Mouse (Mus musculus) stomach, embryonic 16.5 days (tissue): ENCODE data around the gene Arl1. TPM values are rescaled to one million over a fixed set of nuclear protein-coding genes. Genes with fewer than 3 reads are reported as not detected.
"Not testable (repeated sequence)": the region's sequence is repeated elsewhere in the genome, so short reads cannot be mapped to it uniquely, and the experiment has no call there.

Experiments
- ATAC-seq: fragments of 200-750 bp; cut with Nextera tagmentation; 2 replicates; pipeline ENCODE4 v1.8.0; 2017; ENCODE audit warnings: moderate number of reproducible peaks, moderate TSS enrichment; ENCODE audit not compliant: insufficient read depth, low FRiP score
- H3K27ac ChIP-seq: fragments of 300-500 bp; sonication (generic); 2 replicates; pipeline ENCODE4 v1.5.1; 2014; ENCODE audit warnings: low read length
- H3K27me3 ChIP-seq: fragments of 300-500 bp; sonication (generic); 2 replicates; pipeline ENCODE4 v1.6.1; 2014; ENCODE audit warnings: low read length, control low read depth, mixed read lengths; ENCODE audit not compliant: control insufficient read depth, insufficient read depth
- H3K36me3 ChIP-seq: fragments of 300-500 bp; sonication (generic); 2 replicates; pipeline ENCODE4 v1.6.1; 2014; ENCODE audit warnings: low read length; ENCODE audit not compliant: control insufficient read depth, insufficient read depth
- H3K4me1 ChIP-seq: fragments of 300-500 bp; sonication (generic); 2 replicates; pipeline ENCODE4 v1.6.1; 2014; ENCODE audit warnings: low read length, control low read depth, mixed read lengths; ENCODE audit not compliant: control insufficient read depth, insufficient read depth
- H3K4me2 ChIP-seq: fragments of 300-500 bp; sonication (generic); 2 replicates; pipeline ENCODE4 v1.6.1; 2014; ENCODE audit warnings: low read depth, low read length, mixed read lengths
- H3K4me3 ChIP-seq: fragments of 300-500 bp; sonication (generic); replicated peaks from 2 replicates; pipeline ENCODE4 v1.5.1; 2014; ENCODE audit warnings: mild to moderate bottlenecking, low read length
- H3K9ac ChIP-seq: fragments of 300-500 bp; sonication (generic); 2 replicates; pipeline ENCODE4 v1.6.1; 2014; ENCODE audit warnings: low read length
- H3K9me3 ChIP-seq: fragments of 300-500 bp; sonication (generic); replicated peaks from 2 replicates; pipeline ENCODE4 v1.6.1; 2016; ENCODE audit warnings: low read length, control low read depth; ENCODE audit not compliant: control insufficient read depth
- WGBS: fragments of 180-500 bp; shearing (Covaris S2); extraction: QIAGEN DNeasy Blood & Tissue Kit; methylation state at CpG from one replicate; pipeline ENCODE4 v1.1.7; 2014; 5-methylcytosine and 5-hydroxymethylcytosine counted together
- polyA plus RNA-seq: library from polyadenylated mRNA; unstranded; fragments of >200 nt; fragmentation: Nextera tagmentation; extraction: Ambion mirVana; gene quantifications from 2 replicates; pipeline ENCODE4 v1.2.1, GENCODE M21; 2015

Arl1 gene
- polyA plus RNA-seq, 1 experiment from 2014 or later = 213 TPM

- H3K9me3 ChIP-seq = no peaks in the 10 kb centered on the region
- H3K36me3 ChIP-seq = no peaks in the 10 kb centered on the region
- no peak overlapping the region for H3K27ac ChIP-seq
- H3K27me3 ChIP-seq = no peaks in the 10 kb centered on the region
- H3K4me2 ChIP-seq = no peak overlapping the region
- ATAC-seq = no peak
- H3K4me3 ChIP-seq = no peak overlapping the region
- H3K9ac ChIP-seq = no peak overlapping the region
- 48% methylated on average over 13 of the region's 13 CpGs for WGBS
- no peaks in the 10 kb centered on the region for H3K4me1 ChIP-seq
Measured at GRCm38 (mm10) chr10:88716986-88717755, 13.5 kb upstream of the Arl1 start.

DNA sequence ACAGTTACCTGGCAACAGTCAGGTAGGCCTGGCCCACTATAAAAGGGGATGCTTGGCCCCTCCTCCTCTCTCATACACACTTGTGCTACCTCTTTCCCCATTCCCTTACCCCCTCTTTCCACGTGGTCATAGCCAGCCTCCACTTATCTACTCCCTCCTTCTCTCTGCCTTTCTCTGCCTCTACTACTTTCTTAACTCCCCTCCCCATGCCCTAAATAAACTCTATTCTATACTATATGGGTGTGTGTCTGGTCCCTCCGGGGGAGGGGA is 13.0 kb upstream of the Arl1 start:
- H3K4me2 ChIP-seq = no peak overlapping the region
- no peaks in the 10 kb centered on the region for H3K36me3 ChIP-seq
- H3K27ac ChIP-seq = no peak overlapping the region
- H3K9ac ChIP-seq = no peak overlapping the region
- ATAC-seq = no peak
- no peaks in the 10 kb centered on the region for H3K27me3 ChIP-seq
- H3K4me3 ChIP-seq = no peak overlapping the region
- 39% methylated on average over 2 of the region's 2 CpGs for WGBS
- no peaks in the 10 kb centered on the region for H3K9me3 ChIP-seq
- H3K4me1 ChIP-seq = no peaks in the 10 kb centered on the region

DNA sequence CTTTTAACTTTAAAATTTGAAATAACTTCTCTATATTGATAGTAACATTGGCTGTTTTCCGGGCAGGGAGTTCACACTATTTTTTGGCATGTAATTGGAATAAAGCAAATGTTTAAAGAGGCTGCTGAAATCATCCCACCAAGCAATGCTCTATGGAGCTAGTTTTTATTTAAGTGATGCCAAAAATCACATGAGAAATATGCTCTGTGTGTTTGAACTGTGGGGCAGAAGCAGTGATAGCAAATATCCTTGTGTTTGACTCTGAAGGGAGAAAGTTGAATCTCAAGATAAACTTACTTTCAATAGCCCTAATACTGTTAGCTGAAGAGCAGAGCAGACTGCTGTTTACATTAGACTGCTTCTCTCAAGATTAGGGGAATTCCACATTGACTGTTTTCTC is 11.0 kb upstream of the Arl1 start:
- WGBS = 31% methylated on average over 1 of the region's 1 CpGs
- ATAC-seq = no peak
- no peak overlapping the region for H3K27ac ChIP-seq
- no peak overlapping the region for H3K9ac ChIP-seq
- no peak overlapping the region for H3K4me3 ChIP-seq
- no peaks in the 10 kb centered on the region for H3K4me1 ChIP-seq
- no peak overlapping the region for H3K4me2 ChIP-seq
- no peaks in the 10 kb centered on the region for H3K9me3 ChIP-seq
- H3K36me3 ChIP-seq = no peaks in the 10 kb centered on the region
- no peaks in the 10 kb centered on the region for H3K27me3 ChIP-seq

DNA sequence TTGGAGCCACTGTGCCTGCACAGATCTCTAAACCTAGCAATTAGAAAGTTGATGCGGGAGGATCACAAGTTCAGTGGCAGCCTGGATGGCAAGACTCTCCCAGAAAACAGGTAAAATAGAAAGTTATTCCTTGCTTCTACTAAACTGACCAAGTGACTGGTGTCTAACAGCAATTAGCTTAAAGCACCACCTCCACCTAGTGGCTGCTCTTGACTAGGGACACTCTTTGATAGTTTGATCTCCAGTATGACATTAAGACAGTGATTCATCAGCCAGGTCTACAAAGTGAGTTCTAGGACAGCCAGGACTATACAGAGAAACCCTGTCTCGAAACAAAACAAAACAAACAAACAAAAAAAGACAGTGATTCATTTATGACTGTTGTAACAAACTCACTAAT is 5.3 kb upstream of the Arl1 start:
- ATAC-seq = no peak
- 51% methylated on average over 2 of the region's 2 CpGs for WGBS
- no peak overlapping the region for H3K9ac ChIP-seq

GRCm38 (mm10) chr10:88727128-88727527 is 3.5 kb upstream of the Arl1 start:
- Histone ChIP-seq H3K4me1 (peaks cover 3% of the 10 kb centered on the region), H3K4me2 (no peak overlapping the region), H3K9me3 (no peaks in the 10 kb centered on the region), H3K27ac (no peak overlapping the region), H3K36me3 (no peaks in the 10 kb centered on the region), H3K27me3 (no peaks in the 10 kb centered on the region), H3K4me3 (no peak overlapping the region), H3K9ac (no peak overlapping the region)
- 45% methylated on average over 1 of the region's 1 CpGs for whole genome bisulfite sequencing
- no peak for ATAC-seq

More for the DNA sequence above, 5.3 kb upstream of the Arl1 start:
- H3K4me1 ChIP-seq = peaks cover 2% of the 10 kb centered on the region
- no peaks in the 10 kb centered on the region for H3K27me3 ChIP-seq
- H3K4me3 ChIP-seq = no peak overlapping the region
- no peaks in the 10 kb centered on the region for H3K36me3 ChIP-seq
- no peak overlapping the region for H3K27ac ChIP-seq
- no peaks in the 10 kb centered on the region for H3K9me3 ChIP-seq
- H3K4me2 ChIP-seq = no peak overlapping the region

DNA sequence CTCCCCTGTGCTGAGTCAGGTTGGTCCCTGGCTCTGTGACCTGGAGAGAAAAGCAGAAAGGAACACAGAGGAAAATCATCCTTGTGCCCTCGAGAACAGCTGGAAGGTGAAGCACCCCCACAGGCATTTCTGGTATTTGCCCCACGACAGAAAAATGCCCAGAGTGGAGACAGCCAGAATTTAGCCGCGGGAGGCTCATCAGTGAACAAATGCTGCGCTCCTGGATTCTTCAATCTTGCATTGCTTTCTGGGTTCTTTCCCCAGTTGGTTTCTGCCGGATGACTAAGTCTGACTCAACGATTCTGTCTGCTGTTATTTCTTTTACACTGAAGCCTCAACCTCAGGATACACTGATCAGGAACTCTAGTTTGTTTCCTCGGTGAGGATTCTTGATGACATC is 2.5 kb upstream of the Arl1 start:
- H3K9me3 ChIP-seq = no peaks in the 10 kb centered on the region
- H3K36me3 ChIP-seq = no peaks in the 10 kb centered on the region
- no peak overlapping the region for H3K9ac ChIP-seq
- H3K4me2 ChIP-seq = no peak overlapping the region
- ATAC-seq = no peak
- no peaks in the 10 kb centered on the region for H3K27me3 ChIP-seq
- WGBS = 71% methylated on average over 8 of the region's 8 CpGs
- H3K27ac ChIP-seq = no peak overlapping the region
- H3K4me3 ChIP-seq = no peak overlapping the region
- peaks cover 12% of the 10 kb centered on the region for H3K4me1 ChIP-seq

- ATAC-seq = peak; percentile 17; the same call in 1 of the 2 replicates
- Histone ChIP-seq H3K4me3 (peak overlapping the region; percentile 99), H3K36me3 (no peaks in the 10 kb centered on the region), H3K9me3 (no peaks in the 10 kb centered on the region), H3K4me2 (peak overlapping the region; percentile 86), H3K27ac (peak overlapping the region; percentile 92), H3K9ac (peak overlapping the region; percentile 99), H3K27me3 (no peaks in the 10 kb centered on the region), H3K4me1 (peaks cover 13% of the 10 kb centered on the region)
- under 1% methylated on average over 55 of the region's 61 CpGs for WGBS
Measured at GRCm38 (mm10) chr10:88731496-88732308, 1.0 kb downstream of the Arl1 start.

DNA sequence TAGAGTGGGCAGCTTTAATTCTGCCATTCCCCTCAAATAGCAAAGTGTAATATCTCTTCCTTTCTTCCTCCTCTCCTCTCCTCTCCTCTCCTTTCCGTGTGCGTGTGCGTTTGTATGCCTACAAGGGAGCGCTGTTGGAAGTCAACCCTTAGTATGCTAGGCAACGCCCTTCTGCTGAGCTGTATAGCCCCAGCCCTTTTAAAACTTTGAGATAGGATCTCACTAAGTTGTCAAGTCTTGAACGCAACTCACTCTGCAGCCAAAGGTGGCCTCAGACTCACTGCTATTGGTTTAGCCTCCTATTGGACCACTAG is 1.6 kb downstream of the Arl1 start:
- ATAC-seq = no peak
- 12% methylated on average over 6 of the region's 6 CpGs for WGBS
- Histone ChIP-seq H3K4me2 (peak overlapping the region; percentile 86), H3K4me3 (peak overlapping the region; percentile 99), H3K27me3 (no peaks in the 10 kb centered on the region), H3K36me3 (0 out of 2 replicates have a peak, but pooled peaks cover 1% of the 10 kb centered on the region), H3K27ac (no peak overlapping the region), H3K4me1 (peaks cover 13% of the 10 kb centered on the region), H3K9me3 (no peaks in the 10 kb centered on the region), H3K9ac (peak overlapping the region; percentile 99)

DNA sequence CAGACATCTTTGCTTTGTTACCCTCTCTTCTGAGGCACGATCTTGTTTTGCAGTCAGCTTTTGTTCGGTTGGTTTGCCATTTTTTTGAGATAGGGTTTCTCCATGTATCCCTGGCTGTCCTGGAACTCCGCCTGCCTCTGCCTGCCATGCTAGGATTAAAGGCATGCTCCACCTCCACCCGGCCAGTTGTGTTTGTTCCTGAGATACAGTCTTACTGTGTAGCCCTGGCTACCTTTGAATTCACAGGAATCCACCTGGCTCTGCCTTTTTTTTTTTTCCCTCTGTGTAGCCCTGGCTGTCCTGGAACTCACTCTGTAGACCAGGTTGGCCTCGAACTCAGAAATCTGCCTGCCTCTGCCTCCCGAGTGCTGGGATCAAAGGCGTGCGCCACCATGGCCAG is 8.4 kb downstream of the Arl1 start:
- not testable (repeated sequence) for H3K4me2 ChIP-seq, H3K9me3 ChIP-seq, H3K27me3 ChIP-seq, ATAC-seq, H3K4me1 ChIP-seq, H3K9ac ChIP-seq, H3K27ac ChIP-seq, H3K4me3 ChIP-seq
- 95% methylated on average over 8 of the region's 8 CpGs for WGBS
- H3K36me3 ChIP-seq = peaks cover 27% of the 10 kb centered on the region
